Mouse (Mus musculus): Measurements from ENCODE around the gene Duox2.

DNA sequence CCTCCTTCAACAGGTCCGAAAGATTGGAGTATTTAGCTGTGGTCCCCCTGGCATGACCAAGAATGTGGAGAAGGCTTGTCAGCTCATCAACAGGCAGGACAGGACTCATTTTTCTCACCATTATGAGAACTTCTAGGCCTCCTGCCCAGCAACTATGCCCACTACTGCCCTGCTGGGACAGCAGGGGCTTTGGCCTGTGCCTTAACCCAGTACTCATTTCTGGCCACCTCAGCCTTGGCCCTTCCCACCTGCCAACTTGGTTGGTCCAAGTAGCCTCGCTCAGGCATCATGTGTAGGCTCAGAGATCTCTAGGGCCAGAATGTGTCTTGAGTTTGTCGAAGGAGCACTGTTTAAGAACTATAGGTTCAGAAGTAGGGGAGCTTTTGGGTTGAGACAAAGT lies 49.0 kb upstream of the Duox2 start:
- no peak for TF ChIP-seq POLR2A (IDR thresholded peaks at IDR 0.05; ENCODE audit: extremely low read depth, insufficient read depth, low read length)
- TF ChIP-seq CTCF (IDR thresholded peaks at IDR 0.05; ENCODE audit: extremely low read depth, insufficient read depth, low read length): no peak

All from cortical plate, adult 2 months (tissue).